Comparison of ENCODE assay signal across 18 mouse cellular contexts in genomic region chr8:70259043-70259442, GRCm38 (mm10). TPM values are rescaled to one million over a fixed set of nuclear protein-coding genes. Genes with fewer than 3 reads are reported as not detected.
DNase-seq lines count a peak whose midpoint lies in the region; ATAC-seq lines count a peak whose summit lies in the region.
"Had no signal": no experiment of that assay in that cellular context is flagged by ENCODE, and none has a peak within 500 bp of the region (broad histone marks: within the 10 kb centered on the region; RNA-seq: fewer than 3 reads in every experiment).

No protein-coding gene starts in this region.

- no peak for DNase-seq in heart, embryonic 10.5 days (ENCODE audit: low spot score)
- DNase-seq in lung, adult 18-20 months, result no peak
- DNase-seq in cerebellum, postnatal 14 days, result no peak
- DNase-seq: adrenal gland, postnatal 14 days; cerebellum, adult 11-12 months; cerebellum, postnatal 25 days; right cerebral cortex, postnatal 14 days had no signal

- 21% methylated on average over 2 of the region's 2 CpGs for WGBS in heart, embryonic 13.5 days
- whole genome bisulfite sequencing in heart, embryonic 10.5 days, result 46% methylated on average over 2 of the region's 2 CpGs
- 69% methylated on average over 2 of the region's 2 CpGs for WGBS in lung, embryonic 15.5 days

- peak overlapping the region; percentile 63; the same call in 1 of the 2 replicates for H3K27ac ChIP-seq in heart, embryonic 13.5 days (replicated peaks)
- H3K27ac ChIP-seq in heart, embryonic 10.5 days, result no peak overlapping the region
- no peak overlapping the region for H3K27ac ChIP-seq in lung, embryonic 15.5 days
- H3K27ac ChIP-seq: embryonic facial prominence, embryonic 15.5 days; hindbrain, embryonic 15.5 days; intestine, embryonic 15.5 days; kidney, embryonic 15.5 days; midbrain, embryonic 10.5 days had no signal

- 0 out of 2 replicates have a peak, but pooled peaks have one; percentile 16 for ATAC-seq in heart, embryonic 13.5 days (ENCODE audit: extremely low read depth, insufficient number of reproducible peaks, low FRiP score, low TSS enrichment)
- peak; percentile 29; the same call in 1 of the 2 replicates for ATAC-seq in lung, embryonic 15.5 days (ENCODE audit: borderline replicate concordance, extremely low read depth, low FRiP score, low TSS enrichment)
- ATAC-seq in erythroid progenitor cell, adult 5-6 weeks (replicated peaks; ENCODE audit: low FRiP score, poor library complexity, severe bottlenecking), result peak; percentile 76
- peak; percentile 77 for ATAC-seq in megakaryocyte progenitor cell, adult 5-6 weeks (replicated peaks; ENCODE audit: poor library complexity)
- ATAC-seq: activated CD4-positive, CD25-positive, alpha-beta regulatory T cell, adult 4 months; intestine, embryonic 15.5 days had no signal

- H3K9ac ChIP-seq in heart, embryonic 13.5 days, result peak overlapping the region; percentile 44; the same call in 1 of the 2 replicates
- no peak overlapping the region for H3K9ac ChIP-seq in lung, embryonic 15.5 days
- H3K9ac ChIP-seq: embryonic facial prominence, embryonic 15.5 days; hindbrain, embryonic 15.5 days; intestine, embryonic 15.5 days; kidney, embryonic 15.5 days had no signal

- H3K9me3 ChIP-seq in heart, embryonic 13.5 days, result no peaks in the 10 kb centered on the region
- no peaks in the 10 kb centered on the region for H3K9me3 ChIP-seq in heart, embryonic 10.5 days
- no peaks in the 10 kb centered on the region for H3K9me3 ChIP-seq in lung, embryonic 15.5 days
- H3K9me3 ChIP-seq: embryonic facial prominence, embryonic 15.5 days; G1E; hindbrain, embryonic 15.5 days; intestine, embryonic 15.5 days; kidney, embryonic 15.5 days; midbrain, embryonic 10.5 days had no signal

- H3K4me2 ChIP-seq in heart, embryonic 13.5 days, result no peak overlapping the region
- no peak overlapping the region for H3K4me2 ChIP-seq in lung, embryonic 15.5 days
- H3K4me2 ChIP-seq: embryonic facial prominence, embryonic 15.5 days; hindbrain, embryonic 15.5 days; intestine, embryonic 15.5 days; kidney, embryonic 15.5 days had no signal

- peaks cover 16% of the 10 kb centered on the region for H3K4me1 ChIP-seq in heart, embryonic 13.5 days
- H3K4me1 ChIP-seq in heart, embryonic 10.5 days, result 0 out of 2 replicates have a peak, but pooled peaks cover 4% of the 10 kb centered on the region
- H3K4me1 ChIP-seq in lung, embryonic 15.5 days, result no peaks in the 10 kb centered on the region
- H3K4me1 ChIP-seq: embryonic facial prominence, embryonic 15.5 days; hindbrain, embryonic 15.5 days; intestine, embryonic 15.5 days; midbrain, embryonic 10.5 days had no signal

- H3K36me3 ChIP-seq in heart, embryonic 13.5 days, result peaks cover 99% of the 10 kb centered on the region
- peaks cover 100% of the 10 kb centered on the region for H3K36me3 ChIP-seq in heart, embryonic 10.5 days
- H3K36me3 ChIP-seq in lung, embryonic 15.5 days, result peaks cover 93% of the 10 kb centered on the region

- H3K27me3 ChIP-seq in heart, embryonic 13.5 days (replicated peaks), result no peaks in the 10 kb centered on the region
- H3K27me3 ChIP-seq in heart, embryonic 10.5 days (ENCODE audit: insufficient read depth, poor library complexity, severe bottlenecking), result no peaks in the 10 kb centered on the region
- no peaks in the 10 kb centered on the region for H3K27me3 ChIP-seq in lung, embryonic 15.5 days
- H3K27me3 ChIP-seq: embryonic facial prominence, embryonic 15.5 days; hindbrain, embryonic 15.5 days; intestine, embryonic 15.5 days; kidney, embryonic 15.5 days had no signal

- H3K4me3 ChIP-seq in heart, embryonic 13.5 days, result no peak overlapping the region
- no peak overlapping the region for H3K4me3 ChIP-seq in heart, embryonic 10.5 days
- no peak overlapping the region for H3K4me3 ChIP-seq in lung, embryonic 15.5 days
- H3K4me3 ChIP-seq: embryonic facial prominence, embryonic 15.5 days; hindbrain, embryonic 15.5 days; intestine, embryonic 15.5 days; kidney, embryonic 15.5 days; midbrain, embryonic 10.5 days had no signal

RNA-seq across cellular contexts. Expression of gene Homer3, which starts 23.6 kb away (rescaled TPM):
- 34.1 and 37.2 TPM in 2 replicates for polyA plus RNA-seq in heart, embryonic 13.5 days (2015; fragmentation: Nextera tagmentation; extraction: Ambion mirVana)
- polyA plus RNA-seq in heart, embryonic 10.5 days (2016; fragmentation: Nextera tagmentation; extraction: Ambion mirVana), result 42.7 and 80.5 TPM in 2 replicates
- polyA plus RNA-seq in lung, embryonic 15.5 days (2015; fragmentation: Nextera tagmentation; extraction: Ambion mirVana), result 70.4 and 73.0 TPM in 2 replicates
- total RNA-seq in erythroid progenitor cell, adult 5-6 weeks (2015; ENCODE audit: low replicate concordance), result 1.3 TPM in 1 of 2 replicates, not detected in the other
- not detected in 2 replicates for total RNA-seq in erythroid progenitor cell, adult 5-6 weeks (2017; ENCODE audit: low replicate concordance)
- 4.2 and 5.8 TPM in 2 replicates for total RNA-seq in megakaryocyte progenitor cell, adult 5-6 weeks (2015)
- 8.9 and 9.9 TPM in 2 replicates for total RNA-seq in megakaryocyte progenitor cell, adult 5-6 weeks (2017)

RNA-seq across cellular contexts. Expression of gene Armc6, which starts 24.8 kb away (rescaled TPM):
- 20.6 and 20.7 TPM in 2 replicates for polyA plus RNA-seq in heart, embryonic 13.5 days (2015; fragmentation: Nextera tagmentation; extraction: Ambion mirVana)
- polyA plus RNA-seq in heart, embryonic 10.5 days (2016; fragmentation: Nextera tagmentation; extraction: Ambion mirVana), result 29.5 and 31.6 TPM in 2 replicates
- polyA plus RNA-seq in lung, embryonic 15.5 days (2015; fragmentation: Nextera tagmentation; extraction: Ambion mirVana), result 24.2 and 30.1 TPM in 2 replicates
- 15.1 and 26.4 TPM in 2 replicates for total RNA-seq in erythroid progenitor cell, adult 5-6 weeks (2015; ENCODE audit: low replicate concordance)
- total RNA-seq in erythroid progenitor cell, adult 5-6 weeks (2017; ENCODE audit: low replicate concordance), result 5.1 TPM in 1 of 2 replicates, not detected in the other
- 7.1 and 9.2 TPM in 2 replicates for total RNA-seq in megakaryocyte progenitor cell, adult 5-6 weeks (2015)
- 3.2 and 5.3 TPM in 2 replicates for total RNA-seq in megakaryocyte progenitor cell, adult 5-6 weeks (2017)

RNA-seq across cellular contexts. Expression of gene Sugp2, which starts 25.0 kb away (rescaled TPM):
- polyA plus RNA-seq in heart, embryonic 13.5 days (2015; fragmentation: Nextera tagmentation; extraction: Ambion mirVana), result 23.2 and 24.3 TPM in 2 replicates
- 34.7 and 34.8 TPM in 2 replicates for polyA plus RNA-seq in heart, embryonic 10.5 days (2016; fragmentation: Nextera tagmentation; extraction: Ambion mirVana)
- polyA plus RNA-seq in lung, embryonic 15.5 days (2015; fragmentation: Nextera tagmentation; extraction: Ambion mirVana), result 26.7 and 27.7 TPM in 2 replicates
- total RNA-seq in erythroid progenitor cell, adult 5-6 weeks (2015; ENCODE audit: low replicate concordance), result 36.8 and 49.0 TPM in 2 replicates
- 51.5 and 60.7 TPM in 2 replicates for total RNA-seq in erythroid progenitor cell, adult 5-6 weeks (2017; ENCODE audit: low replicate concordance)
- 32.2 and 53.8 TPM in 2 replicates for total RNA-seq in megakaryocyte progenitor cell, adult 5-6 weeks (2015)
- 44.2 and 45.7 TPM in 2 replicates for total RNA-seq in megakaryocyte progenitor cell, adult 5-6 weeks (2017)

RNA-seq across cellular contexts. Expression of gene Ddx49, which starts 43.2 kb away (rescaled TPM):
- polyA plus RNA-seq in heart, embryonic 13.5 days (2015; fragmentation: Nextera tagmentation; extraction: Ambion mirVana), result 32.6 and 34.1 TPM in 2 replicates
- 40.5 and 47.5 TPM in 2 replicates for polyA plus RNA-seq in heart, embryonic 10.5 days (2016; fragmentation: Nextera tagmentation; extraction: Ambion mirVana)
- 46.0 and 48.0 TPM in 2 replicates for polyA plus RNA-seq in lung, embryonic 15.5 days (2015; fragmentation: Nextera tagmentation; extraction: Ambion mirVana)
- 2.5 and 9.2 TPM in 2 replicates for total RNA-seq in erythroid progenitor cell, adult 5-6 weeks (2015; ENCODE audit: low replicate concordance)
- 12.5 and 30.4 TPM in 2 replicates for total RNA-seq in erythroid progenitor cell, adult 5-6 weeks (2017; ENCODE audit: low replicate concordance)
- 42.7 and 44.7 TPM in 2 replicates for total RNA-seq in megakaryocyte progenitor cell, adult 5-6 weeks (2015)
- total RNA-seq in megakaryocyte progenitor cell, adult 5-6 weeks (2017), result 163 and 172 TPM in 2 replicates

RNA-seq across cellular contexts. Expression of gene Cope, which starts 43.3 kb away (rescaled TPM):
- 294 and 344 TPM in 2 replicates for polyA plus RNA-seq in heart, embryonic 13.5 days (2015; fragmentation: Nextera tagmentation; extraction: Ambion mirVana)
- polyA plus RNA-seq in heart, embryonic 10.5 days (2016; fragmentation: Nextera tagmentation; extraction: Ambion mirVana), result 379 and 398 TPM in 2 replicates
- polyA plus RNA-seq in lung, embryonic 15.5 days (2015; fragmentation: Nextera tagmentation; extraction: Ambion mirVana), result 332 and 336 TPM in 2 replicates
- total RNA-seq in erythroid progenitor cell, adult 5-6 weeks (2015; ENCODE audit: low replicate concordance), result 78.6 and 122 TPM in 2 replicates
- 16.7 and 51.7 TPM in 2 replicates for total RNA-seq in erythroid progenitor cell, adult 5-6 weeks (2017; ENCODE audit: low replicate concordance)
- 214 and 223 TPM in 2 replicates for total RNA-seq in megakaryocyte progenitor cell, adult 5-6 weeks (2015)
- 129 and 151 TPM in 2 replicates for total RNA-seq in megakaryocyte progenitor cell, adult 5-6 weeks (2017)

Comparison
In these comparisons a context has a peak if more than half of its experiments do, and no peak if none do; other contexts are left out.
1. ATAC-seq: peak in every context shown above with its lines; median percentile 77 in megakaryocyte progenitor cell, adult 5-6 weeks; 76 in erythroid progenitor cell, adult 5-6 weeks; 29 in lung, embryonic 15.5 days; 16 in heart, embryonic 13.5 days.